Mouse (Mus musculus) forebrain, embryonic 11.5 days (tissue): ENCODE results near the gene Olfm1. TPM values are rescaled to one million over a fixed set of nuclear protein-coding genes. Genes with fewer than 3 reads are reported as not detected.

ENCODE experiments used
- ATAC-seq: fragments of 200-750 bp; cut with Nextera tagmentation; replicated peaks from 2 replicates; pipeline ENCODE4 v1.8.0; 2017; ENCODE audit warnings: moderate TSS enrichment; ENCODE audit not compliant: low FRiP score
- DNase-seq: peaks from one replicate; pipeline ENCODE4 v3.0.0-alpha.2; 2017; ENCODE audit warnings: low spot score
- H3K27ac ChIP-seq: fragments of 300-500 bp; sonication (generic); 2 replicates; pipeline ENCODE4 v1.5.1; 2014; ENCODE audit warnings: low read depth, low read length
- H3K27me3 ChIP-seq: fragments of 300-500 bp; sonication (generic); 2 replicates; pipeline ENCODE4 v1.6.1; 2014; ENCODE audit warnings: mild to moderate bottlenecking, low read length, mixed read lengths; ENCODE audit not compliant: control insufficient read depth, insufficient read depth
- H3K36me3 ChIP-seq: fragments of 300-500 bp; sonication (generic); 2 replicates; pipeline ENCODE4 v1.6.1; 2014; ENCODE audit warnings: mild to moderate bottlenecking, low read length, moderate library complexity, mixed read lengths; ENCODE audit not compliant: control insufficient read depth, insufficient read depth
- H3K4me1 ChIP-seq: fragments of 300-500 bp; sonication (generic); replicated peaks from 2 replicates; pipeline ENCODE4 v1.6.1; 2014; ENCODE audit warnings: low read length, mixed read lengths; ENCODE audit not compliant: control insufficient read depth, insufficient read depth
- H3K4me2 ChIP-seq: fragments of 300-500 bp; sonication (generic); 2 replicates; pipeline ENCODE4 v1.6.1; 2014; ENCODE audit warnings: low read depth, mild to moderate bottlenecking, low read length, moderate library complexity, mixed read lengths; ENCODE audit not compliant: severe bottlenecking
- H3K4me3 ChIP-seq: fragments of 300-500 bp; sonication (generic); 2 replicates; pipeline ENCODE4 v1.5.1; 2014; ENCODE audit warnings: low read depth, low read length
- H3K9ac ChIP-seq: fragments of 300-500 bp; sonication (generic); 2 replicates; pipeline ENCODE4 v1.6.1; 2014; ENCODE audit warnings: low read length
- H3K9me3 ChIP-seq: fragments of 300-500 bp; sonication (generic); 2 replicates; pipeline ENCODE4 v1.6.1; 2016; ENCODE audit warnings: low read length, mixed read lengths; ENCODE audit not compliant: control insufficient read depth
- WGBS: fragments of 180-500 bp; shearing (Covaris S2); extraction: QIAGEN DNeasy Blood & Tissue Kit; methylation state at CpG from one replicate; pipeline ENCODE4 v1.1.7; 2014; 5-methylcytosine and 5-hydroxymethylcytosine counted together
- polyA plus RNA-seq: library from polyadenylated mRNA; unstranded; fragments of >200 nt; fragmentation: Nextera tagmentation; extraction: Ambion mirVana; gene quantifications from 2 replicates; pipeline ENCODE4 v1.2.1, GENCODE M21; 2014

Gene Olfm1
- polyA plus RNA-seq, 1 experiment from 2014 or later: 38.2 TPM

- DNase-seq (no peak), ATAC-seq (no peak)
- H3K36me3 ChIP-seq: no peaks in the 10 kb centered on the region
- no peak overlapping the region for H3K4me3 ChIP-seq
- no peaks in the 10 kb centered on the region for H3K27me3 ChIP-seq
- no peaks in the 10 kb centered on the region for H3K9me3 ChIP-seq
- no peak overlapping the region for H3K9ac ChIP-seq
- no peak overlapping the region for H3K4me2 ChIP-seq
- H3K4me1 ChIP-seq: peaks cover 8% of the 10 kb centered on the region
- 89% methylated on average over 5 of the region's 5 CpGs for WGBS
- H3K27ac ChIP-seq: no peak overlapping the region
Observed at GRCm38 (mm10) chr2:28216211-28216775, 23.5 kb downstream of the Olfm1 start.

GRCm38 (mm10) chr2:28217783-28218182, 25.0 kb downstream of the Olfm1 start:
- ATAC-seq (no peak), DNase-seq (no peak)
- Histone ChIP-seq H3K27me3 (no peaks in the 10 kb centered on the region), H3K9me3 (no peaks in the 10 kb centered on the region), H3K4me3 (no peak overlapping the region), H3K4me2 (no peak overlapping the region), H3K9ac (no peak overlapping the region), H3K27ac (no peak overlapping the region), H3K4me1 (peaks cover 5% of the 10 kb centered on the region; the same call in 1 of the 2 replicates), H3K36me3 (no peaks in the 10 kb centered on the region)
- 87% methylated on average over 1 of the region's 1 CpGs for WGBS

GRCm38 (mm10) chr2:28218651-28219356, 26.0 kb downstream of the Olfm1 start:
- Histone ChIP-seq H3K4me1 (0 out of 2 replicates have a peak, but pooled peaks cover 2% of the 10 kb centered on the region), H3K4me3 (no peak overlapping the region), H3K36me3 (no peaks in the 10 kb centered on the region), H3K4me2 (no peak overlapping the region), H3K27ac (no peak overlapping the region), H3K9ac (no peak overlapping the region), H3K9me3 (no peaks in the 10 kb centered on the region), H3K27me3 (no peaks in the 10 kb centered on the region)
- no peak for ATAC-seq
- WGBS: 72% methylated on average over 7 of the region's 7 CpGs
- DNase-seq: no peak

DNA sequence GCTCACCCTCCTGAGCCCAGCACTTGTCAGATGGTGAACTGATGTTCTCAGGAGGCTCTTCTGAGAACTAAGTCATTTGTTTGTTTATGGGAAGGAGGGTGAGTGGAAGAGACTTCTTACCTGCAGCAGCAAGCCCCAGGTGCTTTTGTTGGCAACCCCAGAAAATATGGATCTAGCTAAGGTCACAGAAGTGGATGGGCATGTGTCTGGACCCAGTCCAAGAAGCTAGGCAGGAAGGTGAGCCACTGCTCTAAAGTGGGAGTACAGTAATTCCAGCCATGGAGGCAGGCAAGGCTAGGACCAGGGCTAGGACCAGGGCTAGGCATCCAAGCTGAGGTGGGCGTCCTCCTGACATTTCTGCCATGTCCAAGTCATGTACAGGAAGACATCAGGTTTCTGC, 26.8 kb downstream of the Olfm1 start:
- no peaks in the 10 kb centered on the region for H3K36me3 ChIP-seq
- 0 out of 2 replicates have a peak, but pooled peaks cover 2% of the 10 kb centered on the region for H3K4me1 ChIP-seq
- H3K4me2 ChIP-seq: no peak overlapping the region
- H3K27ac ChIP-seq: no peak overlapping the region
- H3K27me3 ChIP-seq: no peaks in the 10 kb centered on the region
- H3K9me3 ChIP-seq: no peaks in the 10 kb centered on the region
- WGBS: 90% methylated on average over 1 of the region's 1 CpGs
- ATAC-seq: no peak
- H3K4me3 ChIP-seq: no peak overlapping the region
- DNase-seq: no peak
- H3K9ac ChIP-seq: no peak overlapping the region

DNA sequence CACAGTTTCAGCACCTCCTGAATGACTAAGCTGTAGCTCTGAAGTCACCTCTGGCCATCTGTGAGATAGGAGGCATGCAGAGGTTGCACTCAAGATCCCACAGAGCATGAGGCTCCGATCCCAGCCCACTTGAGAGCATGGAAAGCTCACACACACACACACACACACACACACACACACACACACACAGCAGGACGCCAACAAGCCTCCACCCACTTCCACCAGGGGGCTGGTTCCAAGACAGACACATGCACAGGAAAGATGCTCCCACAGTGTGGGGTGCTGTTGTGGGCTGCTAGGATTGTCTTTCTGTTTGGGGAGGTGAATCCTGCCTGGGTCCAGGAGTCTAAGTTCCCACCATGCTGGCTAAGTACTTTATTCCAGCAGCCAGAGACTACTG, 29.0 kb downstream of the Olfm1 start:
- no peaks in the 10 kb centered on the region for H3K36me3 ChIP-seq
- H3K27me3 ChIP-seq: no peaks in the 10 kb centered on the region
- ATAC-seq (no peak), DNase-seq (no peak)
- no peak overlapping the region for H3K4me2 ChIP-seq
- no peak overlapping the region for H3K9ac ChIP-seq
- no peak overlapping the region for H3K27ac ChIP-seq
- H3K4me1 ChIP-seq: 0 out of 2 replicates have a peak, but pooled peaks cover 2% of the 10 kb centered on the region
- WGBS: 89% methylated on average over 2 of the region's 2 CpGs
- no peaks in the 10 kb centered on the region for H3K9me3 ChIP-seq
- no peak overlapping the region for H3K4me3 ChIP-seq

DNA sequence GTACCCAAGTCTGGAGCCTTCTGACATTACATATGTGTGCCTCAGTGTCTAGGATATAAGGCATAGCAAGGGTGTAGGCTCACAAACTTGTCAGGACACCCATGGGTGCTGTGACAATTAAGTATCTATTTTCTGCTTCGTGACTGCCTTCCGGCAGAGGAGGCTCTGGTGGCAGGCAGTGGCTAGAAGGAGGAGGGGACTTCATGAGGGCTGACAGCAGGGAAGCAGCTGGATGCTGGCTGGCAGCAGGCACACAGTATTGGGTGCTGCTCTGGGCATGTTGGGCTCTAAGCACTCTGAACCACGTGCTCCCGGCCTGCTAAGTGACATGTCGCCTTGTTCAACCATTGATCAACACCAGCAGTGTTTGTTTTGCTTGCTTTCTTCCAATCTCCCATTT, 32.0 kb downstream of the Olfm1 start:
- no peaks in the 10 kb centered on the region for H3K27me3 ChIP-seq
- H3K4me2 ChIP-seq: no peak overlapping the region
- H3K9ac ChIP-seq: no peak overlapping the region
- ATAC-seq: no peak
- H3K27ac ChIP-seq: no peak overlapping the region
- 0 out of 2 replicates have a peak, but pooled peaks cover 4% of the 10 kb centered on the region for H3K4me1 ChIP-seq
- WGBS: 86% methylated on average over 5 of the region's 5 CpGs
- DNase-seq: no peak
- no peak overlapping the region for H3K4me3 ChIP-seq
- no peaks in the 10 kb centered on the region; the same call in 1 of the 2 replicates for H3K36me3 ChIP-seq
- H3K9me3 ChIP-seq: no peaks in the 10 kb centered on the region

- Histone ChIP-seq H3K4me1 (0 out of 2 replicates have a peak, but pooled peaks cover 4% of the 10 kb centered on the region), H3K9ac (no peak overlapping the region), H3K4me2 (no peak overlapping the region), H3K9me3 (no peaks in the 10 kb centered on the region), H3K27me3 (no peaks in the 10 kb centered on the region), H3K27ac (no peak overlapping the region), H3K36me3 (no peaks in the 10 kb centered on the region; the same call in 1 of the 2 replicates), H3K4me3 (no peak overlapping the region)
- DNase-seq: no peak
- 67% methylated on average over 3 of the region's 3 CpGs for WGBS
- no peak for ATAC-seq
Observed at GRCm38 (mm10) chr2:28225906-28226305, 33.1 kb downstream of the Olfm1 start.

GRCm38 (mm10) chr2:28226971-28227370, 34.2 kb downstream of the Olfm1 start:
- 66% methylated on average over 5 of the region's 5 CpGs for WGBS
- ATAC-seq (no peak), DNase-seq (no peak)
- Histone ChIP-seq H3K4me1 (0 out of 2 replicates have a peak, but pooled peaks cover 4% of the 10 kb centered on the region), H3K36me3 (no peaks in the 10 kb centered on the region; the same call in 1 of the 2 replicates), H3K9me3 (no peaks in the 10 kb centered on the region), H3K4me3 (no peak overlapping the region), H3K27ac (no peak overlapping the region), H3K9ac (no peak overlapping the region), H3K27me3 (no peaks in the 10 kb centered on the region), H3K4me2 (no peak overlapping the region)
